Mouse (Mus musculus) lung, adult 18-20 months (tissue): ENCODE results near the gene Nt5dc1.
"Not testable (repeated sequence)": the region's sequence is repeated elsewhere in the genome, so short reads cannot be mapped to it uniquely, and the experiment has no call there.

Source experiments
- DNase-seq, 2 experiments: peaks; one replicate each; pipeline ENCODE4 v3.0.0; 2022; ENCODE audit warnings: mixed read lengths in 2 of 2

Gene Nt5dc1

GRCm38 (mm10) chr10:34309915-34310685 lies 108.3 kb downstream of the Nt5dc1 start:
- DNase-seq = peak; percentile 34 to 47

GRCm38 (mm10) chr10:34307070-34307469 lies 111.3 kb downstream of the Nt5dc1 start:
- no peak for DNase-seq

DNA sequence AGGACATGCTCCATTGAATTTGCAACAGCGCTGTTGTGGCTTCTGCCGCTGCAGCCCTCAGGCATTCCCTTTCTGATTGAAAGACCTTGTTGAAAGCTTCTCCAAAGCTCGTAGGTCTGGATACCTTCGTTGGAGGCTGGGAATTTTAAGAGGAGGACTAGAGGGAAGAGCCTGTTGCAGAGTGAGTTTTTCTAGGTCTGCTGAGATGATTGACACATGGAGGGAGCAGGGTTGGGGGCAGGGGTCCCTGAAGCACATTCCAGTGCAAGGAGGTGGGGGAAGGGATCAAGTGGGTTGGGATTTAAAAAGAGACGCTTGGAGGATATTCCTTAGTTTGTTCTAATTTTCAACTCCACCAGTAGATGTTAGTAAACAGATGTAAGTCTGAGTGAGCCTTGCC lies 118.0 kb downstream of the Nt5dc1 start:
- DNase-seq = no peak

- no peak for DNase-seq
Observed at GRCm38 (mm10) chr10:34297980-34298753, 120.2 kb downstream of the Nt5dc1 start.

DNA sequence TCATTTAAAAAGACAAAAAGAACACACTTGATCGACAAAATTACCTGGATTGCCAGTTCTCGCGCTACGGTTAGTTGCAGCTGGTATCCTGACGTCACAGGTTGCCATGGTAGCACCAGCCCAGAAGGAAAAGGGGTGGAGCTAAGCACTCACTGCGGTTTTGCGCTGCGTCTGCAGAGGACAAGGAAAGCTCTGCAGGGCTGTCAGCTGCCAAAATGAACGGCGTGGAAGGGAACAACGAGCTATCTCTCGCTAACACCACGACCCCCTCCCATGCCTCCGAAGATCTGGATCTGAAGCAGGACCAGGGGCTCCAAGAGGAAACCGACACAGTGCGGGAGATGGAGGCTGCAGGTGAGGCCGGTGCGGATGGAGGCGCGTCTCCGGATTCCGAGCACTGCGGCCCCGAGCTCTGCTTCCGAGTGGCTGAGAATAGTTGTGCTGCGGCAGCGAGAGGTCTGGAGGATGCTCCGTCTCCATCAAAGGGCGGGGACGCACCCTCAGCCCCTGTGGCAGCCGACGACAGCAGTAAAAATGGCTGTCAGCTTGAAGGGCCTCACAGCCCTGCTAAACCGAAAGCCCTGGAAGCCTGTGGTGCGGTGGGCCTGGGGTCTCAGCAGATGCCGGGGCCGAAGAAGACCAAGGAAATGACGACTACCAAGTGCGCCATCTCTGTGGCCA lies 120.9 kb downstream of the Nt5dc1 start, which contains the start of gene Tspyl4:
Gene Tspyl4 (plus strand): TSS at position 144 of the 681 bp plus-strand sequence.
- DNase-seq = peak; percentile 94 to 95

- DNase-seq = no peak
Observed at GRCm38 (mm10) chr10:34296911-34297298, 121.4 kb downstream of the Nt5dc1 start.

GRCm38 (mm10) chr10:34282420-34283238 lies 135.7 kb downstream of the Nt5dc1 start:
- peak; percentile 56 to 62 for DNase-seq

DNA sequence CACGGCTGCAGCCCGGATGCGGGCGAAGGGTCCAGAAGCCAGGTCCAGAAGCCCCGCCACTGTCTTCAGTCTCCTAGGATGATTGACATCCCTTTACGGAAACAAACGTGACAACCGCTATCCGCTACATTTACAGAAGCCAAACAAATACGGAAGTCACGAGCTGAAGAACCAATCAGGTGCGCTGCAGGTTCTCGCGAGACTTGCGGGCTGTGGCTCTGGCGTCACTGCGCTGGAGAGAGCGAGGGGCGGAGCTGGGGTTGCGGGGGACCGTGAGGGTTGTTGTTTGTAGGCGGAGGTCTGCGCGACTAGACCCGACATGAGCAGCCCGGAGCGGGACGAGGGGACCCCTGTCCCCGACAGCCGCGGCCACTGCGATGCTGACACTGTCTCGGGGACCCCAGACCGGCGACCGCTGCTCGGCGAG lies 136.4 kb downstream of the Nt5dc1 start, which contains the start of gene Tspyl1:
Gene Tspyl1 (plus strand): TSS at position 229 of the 427 bp plus-strand sequence.
- peak; percentile 98 to 99 for DNase-seq

DNA sequence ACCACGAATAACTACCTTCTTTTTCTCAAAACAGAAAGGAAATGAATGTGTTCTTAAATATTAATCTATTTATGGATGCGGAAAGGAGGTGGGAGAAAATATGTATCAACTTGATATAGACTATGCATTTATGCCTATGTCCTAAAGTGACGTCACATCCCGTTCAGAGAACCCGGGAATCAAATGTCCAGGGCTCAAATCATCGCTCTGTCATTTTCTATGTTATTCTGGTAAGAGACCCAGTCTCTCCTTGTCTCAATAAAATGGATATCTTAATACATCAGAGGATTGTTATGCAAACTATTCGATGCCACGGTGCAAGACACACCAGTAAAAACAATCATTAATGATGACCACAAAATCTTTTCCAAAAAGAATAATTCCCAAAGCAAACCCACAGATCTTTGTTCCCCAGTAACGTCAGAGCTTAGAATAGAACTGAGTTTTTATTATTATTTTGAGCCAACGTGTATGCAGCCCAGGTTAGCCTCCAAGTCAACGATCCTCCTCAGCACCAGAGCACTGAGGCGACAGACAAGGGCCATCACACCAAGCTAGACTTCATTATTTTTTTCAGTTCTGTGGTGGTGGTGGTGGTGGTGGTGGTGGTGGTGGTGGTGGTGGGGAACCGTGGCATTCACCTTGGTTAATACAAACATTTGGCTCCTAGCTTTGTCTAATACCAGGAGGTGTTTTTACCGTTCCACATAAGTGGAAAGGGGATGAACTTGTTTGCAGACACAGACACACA lies 137.0 kb downstream of the Nt5dc1 start:
- no peak for DNase-seq

- DNase-seq = peak in 1 of 2 experiments; percentile 44
Observed at GRCm38 (mm10) chr10:34280591-34281175, 137.7 kb downstream of the Nt5dc1 start.

GRCm38 (mm10) chr10:34271681-34272080 lies 146.7 kb downstream of the Nt5dc1 start:
- DNase-seq = no peak

- DNase-seq = no peak
Observed at GRCm38 (mm10) chr10:34267312-34268070, 150.9 kb downstream of the Nt5dc1 start.

DNA sequence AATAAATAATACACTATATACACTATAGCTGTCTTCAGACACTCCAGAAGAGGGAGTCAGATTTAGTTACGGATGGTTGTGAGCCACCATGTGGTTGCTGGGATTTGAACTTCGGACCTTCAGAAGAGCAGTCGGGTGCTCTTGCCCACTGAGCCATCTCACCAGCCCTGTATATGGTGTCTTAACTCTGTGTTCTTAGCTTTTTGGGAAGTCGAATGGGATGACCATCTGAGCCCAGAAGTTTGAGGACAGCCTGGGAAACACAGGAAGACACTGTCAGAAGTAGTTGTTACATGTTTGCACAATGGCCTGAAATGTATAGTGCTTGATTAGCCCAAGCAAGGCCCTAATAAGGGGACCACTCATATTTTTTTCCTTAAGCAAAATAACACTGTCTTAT lies 153.2 kb downstream of the Nt5dc1 start:
- DNase-seq = no peak

DNA sequence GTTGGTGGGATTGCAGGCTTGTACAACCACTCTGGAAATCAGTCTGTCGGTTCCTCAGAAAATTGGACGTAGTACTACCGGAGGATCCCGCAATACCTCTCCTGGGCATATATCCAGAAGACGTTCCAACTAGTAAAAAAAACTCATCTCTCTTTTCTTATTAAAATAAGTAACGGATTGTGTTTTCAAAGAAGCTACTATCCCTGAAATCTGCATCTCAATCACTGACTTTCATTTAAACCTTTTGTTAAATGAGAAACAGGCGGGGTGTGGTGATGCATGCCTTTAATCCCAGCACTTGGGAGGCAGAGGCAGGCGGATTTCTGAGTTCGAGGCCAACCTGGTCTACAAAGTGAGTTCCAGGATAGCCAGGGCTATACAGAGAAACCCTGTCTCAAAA lies 165.5 kb downstream of the Nt5dc1 start:
- DNase-seq = not testable (repeated sequence)

GRCm38 (mm10) chr10:34249594-34249993 lies 168.8 kb downstream of the Nt5dc1 start:
- DNase-seq = no peak

- no peak for DNase-seq
Observed at GRCm38 (mm10) chr10:34247757-34248156, 170.6 kb downstream of the Nt5dc1 start.

DNA sequence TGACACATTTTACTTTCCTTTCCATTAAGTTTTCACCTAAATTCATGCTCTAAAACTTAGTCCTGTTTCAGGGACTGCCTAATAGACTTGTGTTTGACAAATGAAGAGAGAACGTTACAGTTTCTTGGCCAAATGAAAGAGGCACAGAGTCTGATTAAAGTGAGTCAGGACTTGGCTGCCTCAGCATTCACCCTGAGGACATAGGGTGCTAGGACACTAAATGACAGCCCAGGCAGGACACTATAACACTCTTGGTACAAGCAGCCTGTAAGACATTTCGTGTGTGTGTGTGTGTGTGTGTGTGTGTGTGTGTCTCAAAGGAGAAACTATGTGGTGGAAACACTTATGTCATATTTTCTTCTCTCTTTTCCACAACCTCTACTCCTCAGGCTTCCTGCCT lies 172.2 kb downstream of the Nt5dc1 start:
- DNase-seq = peak; percentile 34 to 57

GRCm38 (mm10) chr10:34244745-34245144 lies 173.6 kb downstream of the Nt5dc1 start:
- DNase-seq = no peak

- DNase-seq = no peak
Observed at GRCm38 (mm10) chr10:34238536-34238935, 179.8 kb downstream of the Nt5dc1 start.
